Mouse (Mus musculus) heart, adult 11 months (tissue): ENCODE results near the gene Ikzf5.

Experiments used
- DNase-seq: peaks from one replicate; pipeline ENCODE4 v3.0.0; 2022

Ikzf5 gene

GRCm38 (mm10) chr7:131345856-131346541 is 64.3 kb downstream of the Ikzf5 start:
- no peak for DNase-seq
